Mouse (Mus musculus) myocyte (in vitro differentiated cells): ENCODE data around the gene Nifk.

Experiments
- MAX ChIP-seq: IDR thresholded peaks from one replicate; pipeline ENCODE4 v1.6.1; 2011; ENCODE audit warnings: low read depth, mild to moderate bottlenecking, control low read depth
- MYOD1 ChIP-seq, 3 experiments: IDR thresholded peaks; one replicate each; pipeline ENCODE4 v1.6.1; 2011; ENCODE audit warnings: control low read depth in 2 of 3, low read depth in 2 of 3, mild to moderate bottlenecking in 2 of 3, moderate library complexity in 1 of 3; ENCODE audit not compliant: insufficient read length in 2 of 3, control insufficient read depth in 1 of 3
- MYOG ChIP-seq, 3 experiments: IDR thresholded peaks; one replicate each; pipeline ENCODE4 v1.6.1; 2011; ENCODE audit warnings: control low read depth in 2 of 3, low read depth in 2 of 3, mild to moderate bottlenecking in 2 of 3; ENCODE audit not compliant: insufficient read length in 2 of 3, control insufficient read depth in 1 of 3, insufficient read depth in 1 of 3
- POLR2A ChIP-seq: IDR thresholded peaks from one replicate; pipeline ENCODE4 v1.6.1; 2011; ENCODE audit warnings: low read depth, mild to moderate bottlenecking, control low read depth, moderate library complexity; ENCODE audit not compliant: insufficient read length
- REST ChIP-seq: IDR thresholded peaks from one replicate; pipeline ENCODE4 v1.6.1; 2011; ENCODE audit warnings: mild to moderate bottlenecking, control low read depth, moderate library complexity; ENCODE audit not compliant: insufficient read depth, insufficient read length

DNA sequence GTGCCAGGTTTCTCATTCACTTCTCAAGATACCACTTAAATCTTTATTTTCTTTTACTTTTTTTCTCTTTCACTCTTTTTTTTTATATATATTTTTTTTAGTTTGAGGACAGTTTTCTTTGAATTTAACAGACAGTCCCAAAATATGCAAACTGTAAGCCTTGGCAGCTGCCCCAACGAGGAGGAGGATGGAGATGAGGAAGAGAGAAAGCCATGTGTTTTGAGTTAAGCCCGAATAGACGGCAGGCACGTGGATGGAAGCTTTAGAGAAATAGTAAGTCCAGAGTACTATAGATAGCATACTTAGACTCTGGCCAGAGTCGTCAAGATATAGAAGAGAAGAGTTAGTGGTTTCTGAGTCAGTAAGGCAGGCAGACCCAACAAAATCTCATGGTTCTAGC is 56.1 kb downstream of the Nifk start:
- TF ChIP-seq POLR2A = no peak
- TF ChIP-seq MYOG (IDR thresholded peaks at IDR 0.05; ENCODE audit: control insufficient read depth in 1 of 3, insufficient read depth in 1 of 3, insufficient read length in 2 of 3, low read depth in 2 of 3) = no peak
- no peak for TF ChIP-seq REST
- TF ChIP-seq MAX = no peak
- TF ChIP-seq MYOD1 (IDR thresholded peaks at IDR 0.05; ENCODE audit: control insufficient read depth in 1 of 3, insufficient read length in 2 of 3, low read depth in 2 of 3) = no peak
